Mouse (Mus musculus) heart, embryonic 16.5 days (tissue): ENCODE data around the gene D3Ertd254e. TPM values are rescaled to one million over a fixed set of nuclear protein-coding genes. Genes with fewer than 3 reads are reported as not detected.
"Not testable (repeated sequence)": the region's sequence is repeated elsewhere in the genome, so short reads cannot be mapped to it uniquely, and the experiment has no call there.

ENCODE experiments used
- ATAC-seq: fragments of 200-750 bp; cut with Nextera tagmentation; replicated peaks from 2 replicates; pipeline ENCODE4 v1.8.0; 2017; ENCODE audit warnings: moderate number of reproducible peaks; ENCODE audit not compliant: insufficient read depth, low FRiP score; ENCODE audit errors: extremely low read depth
- H3K27ac ChIP-seq: fragments of 300-500 bp; sonication (generic); 2 replicates; pipeline ENCODE4 v1.5.1; 2014; ENCODE audit warnings: mild to moderate bottlenecking, low read length, control low read depth, moderate library complexity
- H3K27me3 ChIP-seq: fragments of 300-500 bp; sonication (generic); 2 replicates; pipeline ENCODE4 v1.6.1; 2014; ENCODE audit warnings: low read length, mixed read lengths; ENCODE audit not compliant: control insufficient read depth, insufficient read depth
- H3K36me3 ChIP-seq: fragments of 300-500 bp; sonication (generic); 2 replicates; pipeline ENCODE4 v1.6.1; 2014; ENCODE audit not compliant: control insufficient read depth, insufficient read depth
- H3K4me1 ChIP-seq: fragments of 300-500 bp; sonication (generic); 2 replicates; pipeline ENCODE4 v1.6.1; 2014; ENCODE audit warnings: low read length, mixed read lengths; ENCODE audit not compliant: control insufficient read depth, insufficient read depth
- H3K4me2 ChIP-seq: fragments of 300-500 bp; sonication (generic); 2 replicates; pipeline ENCODE4 v1.6.1; 2014; ENCODE audit warnings: low read depth, mild to moderate bottlenecking, control low read depth, low read length
- H3K4me3 ChIP-seq: fragments of 300-500 bp; sonication (generic); 2 replicates; pipeline ENCODE4 v1.5.1; 2014; ENCODE audit warnings: mild to moderate bottlenecking, control low read depth, low read length
- H3K9ac ChIP-seq: fragments of 300-500 bp; sonication (generic); 2 replicates; pipeline ENCODE4 v1.6.1; 2014; ENCODE audit warnings: low read length, control low read depth
- H3K9me3 ChIP-seq: fragments of 300-500 bp; sonication (generic); replicated peaks from 2 replicates; pipeline ENCODE4 v1.6.1; 2016; ENCODE audit warnings: low read length; ENCODE audit not compliant: control insufficient read depth
- WGBS: fragments of 180-500 bp; shearing (Covaris S2); extraction: QIAGEN DNeasy Blood & Tissue Kit; methylation state at CpG from one replicate; pipeline ENCODE4 v1.1.7; 2014; 5-methylcytosine and 5-hydroxymethylcytosine counted together
- polyA plus RNA-seq: library from polyadenylated mRNA; unstranded; fragments of >200 nt; fragmentation: Nextera tagmentation; extraction: Ambion mirVana; gene quantifications from 2 replicates; pipeline ENCODE4 v1.2.1, GENCODE M21; 2015

The D3Ertd254e gene
- polyA plus RNA-seq: 4.6 and 5.6 TPM in 2 replicates

- peaks cover 17% of the 10 kb centered on the region for H3K4me1 ChIP-seq
- H3K4me2 ChIP-seq: peak within 1 kb of the TSS; percentile 81
- peak within 1 kb of the TSS; percentile 88 for H3K9ac ChIP-seq
- no peaks in the 10 kb centered on the region for H3K27me3 ChIP-seq
- ATAC-seq: peak; percentile 99
- H3K4me3 ChIP-seq: peak within 1 kb of the TSS; percentile 92
- H3K36me3 ChIP-seq: no peaks in the 10 kb centered on the region
- under 1% methylated on average over 54 of the region's 54 CpGs for WGBS
- peak within 1 kb of the TSS; percentile 83 for H3K27ac ChIP-seq
- no peaks in the 10 kb centered on the region for H3K9me3 ChIP-seq
These were observed at the start of gene D3Ertd254e for GRCm38 (mm10) chr3:36150934-36151686. TSS of gene D3Ertd254e (plus strand) at chr3:36151017.

DNA sequence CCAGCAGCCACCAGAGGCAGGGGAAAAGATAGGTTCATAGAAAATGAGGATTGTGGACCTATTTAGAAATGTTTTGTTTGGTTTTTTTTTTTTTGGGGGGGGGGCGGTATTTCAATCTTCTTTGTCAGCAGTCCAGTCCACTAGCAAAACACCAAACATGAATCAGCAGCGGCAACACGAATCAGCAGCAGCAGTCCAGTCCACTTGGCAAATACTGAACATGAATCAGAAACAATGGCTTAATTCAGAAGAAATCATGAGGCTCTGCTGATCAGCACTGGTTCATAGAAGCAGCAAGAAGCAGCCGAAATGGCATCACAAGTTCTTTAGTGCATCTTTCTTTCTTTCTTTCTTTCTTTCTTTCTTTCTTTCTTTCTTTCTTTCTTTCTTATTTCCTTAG is 34.7 kb upstream of the D3Ertd254e start:
- no peak overlapping the region for H3K9ac ChIP-seq
- ATAC-seq: no peak
- 67% methylated on average over 4 of the region's 4 CpGs for WGBS
- H3K4me3 ChIP-seq: no peak overlapping the region
- H3K27ac ChIP-seq: no peak overlapping the region
- no peaks in the 10 kb centered on the region for H3K27me3 ChIP-seq
- H3K4me1 ChIP-seq: no peaks in the 10 kb centered on the region
- H3K4me2 ChIP-seq: no peak overlapping the region
- H3K36me3 ChIP-seq: no peaks in the 10 kb centered on the region
- no peaks in the 10 kb centered on the region for H3K9me3 ChIP-seq

DNA sequence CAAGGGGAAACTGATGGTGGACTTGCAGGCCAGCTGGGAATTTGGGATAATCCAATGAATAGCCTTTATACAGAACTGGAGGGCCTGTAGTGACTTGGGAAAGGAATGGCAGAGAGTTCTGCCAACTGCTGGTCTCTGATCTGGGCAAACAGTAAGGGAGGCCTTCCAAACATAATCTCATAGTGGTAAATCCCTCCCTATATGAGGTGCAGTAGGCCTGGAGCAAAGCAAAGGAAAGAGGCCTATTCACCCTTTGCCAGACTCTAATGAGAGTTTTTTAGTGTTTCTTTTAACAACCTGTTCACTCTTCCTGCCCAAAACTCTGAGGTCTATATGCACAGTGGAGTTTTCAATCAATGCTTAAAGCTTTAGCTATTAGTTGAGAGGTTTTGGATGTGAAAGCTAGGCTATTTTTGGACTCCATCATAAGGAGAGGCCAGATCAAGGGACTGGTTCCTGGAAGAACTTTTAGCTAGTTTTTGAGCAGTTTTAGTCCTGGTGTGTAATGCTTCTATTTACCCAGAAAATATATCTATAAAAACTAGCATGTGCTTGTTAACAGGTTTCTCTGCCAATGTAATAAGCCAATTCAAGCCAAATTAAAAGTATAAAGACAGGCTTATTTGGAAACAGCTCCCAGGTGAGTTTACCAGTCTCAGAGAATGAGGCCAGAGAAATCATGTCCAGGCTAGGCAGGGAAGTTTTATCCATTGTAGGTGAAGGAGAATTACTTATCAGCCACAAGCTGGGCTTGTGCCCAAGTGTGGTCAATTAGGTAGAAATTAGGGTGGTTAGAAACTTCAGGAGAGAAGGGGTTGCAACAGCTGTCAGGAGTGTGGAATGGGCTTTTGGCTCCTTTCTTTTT is 30.9 kb upstream of the D3Ertd254e start:
- Histone ChIP-seq H3K27ac (no peak overlapping the region), H3K36me3 (no peaks in the 10 kb centered on the region), H3K4me1 (no peaks in the 10 kb centered on the region), H3K9ac (no peak overlapping the region), H3K4me3 (no peak overlapping the region), H3K27me3 (no peaks in the 10 kb centered on the region), H3K4me2 (no peak overlapping the region), H3K9me3 (peaks cover 3% of the 10 kb centered on the region; the same call in 1 of the 2 replicates)
- ATAC-seq: no peak

- ATAC-seq, H3K4me3 ChIP-seq, H3K27me3 ChIP-seq, H3K9ac ChIP-seq, H3K4me1 ChIP-seq, H3K4me2 ChIP-seq, H3K9me3 ChIP-seq, H3K27ac ChIP-seq, H3K36me3 ChIP-seq: not testable (repeated sequence)
- WGBS: 85% methylated on average over 9 of the region's 9 CpGs
These were observed 24.6 kb upstream of the D3Ertd254e start for GRCm38 (mm10) chr3:36126176-36126575.

GRCm38 (mm10) chr3:36136152-36136551 is 14.7 kb upstream of the D3Ertd254e start:
- Histone ChIP-seq H3K9ac (no peak overlapping the region), H3K27me3 (no peaks in the 10 kb centered on the region), H3K9me3 (no peaks in the 10 kb centered on the region; the same call in 1 of the 2 replicates), H3K4me2 (no peak overlapping the region), H3K36me3 (no peaks in the 10 kb centered on the region), H3K4me3 (no peak overlapping the region), H3K4me1 (no peaks in the 10 kb centered on the region), H3K27ac (no peak overlapping the region)
- ATAC-seq: no peak

DNA sequence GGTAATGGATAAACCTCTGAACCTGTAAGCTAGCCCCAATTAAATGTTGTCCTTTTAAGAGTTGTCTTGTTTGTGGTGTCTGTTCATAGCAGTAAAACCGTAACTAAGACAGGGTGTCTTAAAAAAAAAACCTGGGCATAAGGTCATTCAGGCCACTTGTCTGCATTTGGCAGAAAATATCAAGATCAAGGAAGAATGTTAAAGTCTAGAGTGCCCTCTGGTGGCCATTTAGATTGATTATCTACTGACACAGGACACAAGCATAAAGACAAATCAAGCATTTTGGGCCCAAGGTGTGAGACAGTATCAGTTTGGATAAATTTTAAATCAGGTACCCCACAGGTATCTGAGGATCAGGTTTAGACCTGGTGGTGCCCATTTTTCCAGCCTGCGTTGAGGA is 13.3 kb upstream of the D3Ertd254e start:
- Histone ChIP-seq H3K4me2 (no peak overlapping the region), H3K27me3 (no peaks in the 10 kb centered on the region), H3K36me3 (no peaks in the 10 kb centered on the region), H3K9ac (no peak overlapping the region), H3K4me1 (no peaks in the 10 kb centered on the region), H3K27ac (no peak overlapping the region), H3K4me3 (no peak overlapping the region), H3K9me3 (no peaks in the 10 kb centered on the region; the same call in 1 of the 2 replicates)
- ATAC-seq: no peak
- WGBS: 34% methylated on average over 2 of the region's 2 CpGs

DNA sequence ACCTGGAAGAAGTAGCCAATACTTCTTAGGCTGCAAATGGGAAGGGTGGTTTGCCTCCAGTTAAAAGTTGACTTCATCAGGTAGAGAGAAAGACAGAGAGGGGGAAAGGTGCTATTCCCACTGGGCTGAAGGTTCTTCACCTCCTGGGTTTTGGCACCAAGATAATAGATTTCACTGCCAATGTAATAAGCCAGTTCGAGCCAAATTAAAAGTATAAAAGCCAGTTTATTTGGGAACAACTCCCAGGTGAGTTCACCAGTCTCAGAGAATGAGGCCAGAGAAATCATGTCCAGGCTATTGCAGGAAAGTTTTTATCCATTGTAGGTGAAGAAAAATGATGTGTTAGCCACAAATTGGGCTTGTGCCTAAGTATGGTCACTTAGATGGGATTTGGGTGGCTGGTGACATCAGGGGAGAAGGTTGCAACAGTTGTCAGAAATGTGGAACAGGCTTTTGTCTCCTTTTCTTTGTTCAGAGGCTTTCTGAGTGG is 12.6 kb upstream of the D3Ertd254e start:
- WGBS: 61% methylated on average over 1 of the region's 1 CpGs

DNA sequence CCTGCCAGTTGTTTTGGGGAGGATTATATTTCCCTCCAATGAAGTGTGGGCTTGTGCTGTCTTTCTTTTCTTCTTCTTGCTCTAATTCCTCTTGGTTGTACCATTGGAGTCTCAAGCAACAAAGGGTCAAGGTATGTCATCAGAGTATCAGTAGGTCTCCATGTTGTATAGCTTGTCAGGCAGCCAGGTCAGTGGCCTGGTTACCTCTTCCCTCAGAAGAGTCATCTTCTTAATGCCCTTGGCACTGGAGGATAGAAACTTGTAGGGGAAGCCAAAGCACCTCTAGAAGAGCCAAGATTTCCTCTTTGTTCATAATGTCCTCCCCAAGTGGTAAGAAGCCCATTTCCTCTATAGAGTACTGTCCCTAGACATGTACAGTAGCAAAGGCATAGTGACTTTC is 11.8 kb upstream of the D3Ertd254e start:
- Histone ChIP-seq H3K27me3 (no peaks in the 10 kb centered on the region), H3K9me3 (no peaks in the 10 kb centered on the region; the same call in 1 of the 2 replicates), H3K4me3 (no peak overlapping the region), H3K4me2 (no peak overlapping the region), H3K4me1 (no peaks in the 10 kb centered on the region), H3K27ac (no peak overlapping the region), H3K9ac (no peak overlapping the region), H3K36me3 (no peaks in the 10 kb centered on the region)
- no peak for ATAC-seq

More for the DNA sequence above, 12.6 kb upstream of the D3Ertd254e start:
- H3K4me3 ChIP-seq: no peak overlapping the region
- H3K4me2 ChIP-seq: no peak overlapping the region
- no peaks in the 10 kb centered on the region for H3K4me1 ChIP-seq
- H3K27ac ChIP-seq: no peak overlapping the region
- no peaks in the 10 kb centered on the region for H3K27me3 ChIP-seq
- H3K9ac ChIP-seq: no peak overlapping the region
- H3K9me3 ChIP-seq: no peaks in the 10 kb centered on the region; the same call in 1 of the 2 replicates
- H3K36me3 ChIP-seq: no peaks in the 10 kb centered on the region
- no peak for ATAC-seq

DNA sequence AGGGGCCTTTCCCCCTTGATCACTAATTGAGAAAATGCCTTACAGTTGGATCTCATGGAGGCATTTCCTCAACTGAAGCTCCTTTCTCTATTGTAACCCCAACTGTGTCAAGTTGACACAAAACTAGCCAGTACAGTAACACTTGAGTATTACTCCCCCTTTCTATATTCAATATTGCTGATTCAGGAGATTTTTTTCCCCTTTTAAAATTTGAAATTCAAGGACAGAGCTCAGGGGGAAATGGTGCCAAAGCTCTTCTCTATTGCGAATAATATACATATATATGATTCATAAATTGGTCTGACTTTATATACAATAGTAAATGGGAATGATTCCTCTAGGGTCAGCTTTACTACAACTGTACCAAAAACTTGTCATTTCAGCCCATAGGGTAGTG is 282 bp upstream of the D3Ertd254e start:
- peaks cover 17% of the 10 kb centered on the region for H3K4me1 ChIP-seq
- H3K4me2 ChIP-seq: peak overlapping the region; percentile 81
- peak overlapping the region; percentile 92 for H3K4me3 ChIP-seq
- no peaks in the 10 kb centered on the region for H3K36me3 ChIP-seq
- 10% methylated on average over 1 of the region's 1 CpGs for WGBS
- H3K27ac ChIP-seq: no peak overlapping the region
- no peak for ATAC-seq
- no peaks in the 10 kb centered on the region for H3K27me3 ChIP-seq
- H3K9me3 ChIP-seq: no peaks in the 10 kb centered on the region
- H3K9ac ChIP-seq: peak overlapping the region; percentile 88
